Mouse (Mus musculus) erythroblast, embryonic 14.5 days (primary cell): Measurements from ENCODE around the gene Cd55b.

Source experiments
- GATA1 ChIP-seq: IDR thresholded peaks from 2 replicates; pipeline ENCODE4 v1.6.1; 2012; ENCODE audit warnings: low read length, inconsistent platforms, mixed read lengths
- TAL1 ChIP-seq: IDR thresholded peaks from 3 replicates; pipeline ENCODE4 v1.6.1; 2012; ENCODE audit warnings: low read length, inconsistent platforms, mixed read lengths

GRCm38 (mm10) chr1:130342429-130342828 is 80.4 kb downstream of the Cd55b start:
- TF ChIP-seq GATA1 (no peak), TAL1 (no peak)
